Mouse (Mus musculus) left cerebral cortex, adult 9 months (tissue): ENCODE results near the gene Vav3.

Experiments
- DNase-seq, 2 experiments: peaks; one replicate each; pipeline ENCODE4 v3.0.0; 2022; ENCODE audit warnings: low spot score in 2 of 2

Gene Vav3

DNA sequence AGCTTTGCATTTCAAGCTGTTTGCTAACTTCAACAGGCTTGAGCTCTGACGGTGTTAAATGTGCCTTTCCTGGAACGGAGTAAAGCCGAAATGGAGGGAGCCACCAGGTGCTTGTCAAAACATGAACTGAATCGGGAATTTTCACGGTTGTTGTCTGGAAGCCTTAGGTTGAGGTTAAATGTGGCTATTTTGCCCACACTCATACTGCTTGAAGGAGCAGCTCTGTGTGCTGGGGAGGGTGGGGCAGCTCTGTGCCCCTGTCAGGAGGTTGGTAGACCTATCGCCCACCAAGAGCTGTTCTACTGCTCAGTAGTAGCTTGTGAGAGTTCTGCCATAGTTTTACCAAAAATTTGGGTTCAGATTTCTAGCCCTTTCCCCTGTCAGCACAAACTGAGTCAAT lies 233.7 kb downstream of the Vav3 start:
- DNase-seq = no peak

GRCm38 (mm10) chr3:109578347-109578746 lies 237.9 kb downstream of the Vav3 start:
- no peak for DNase-seq

- no peak for DNase-seq
Observed at GRCm38 (mm10) chr3:109578983-109579382, 238.5 kb downstream of the Vav3 start.

DNA sequence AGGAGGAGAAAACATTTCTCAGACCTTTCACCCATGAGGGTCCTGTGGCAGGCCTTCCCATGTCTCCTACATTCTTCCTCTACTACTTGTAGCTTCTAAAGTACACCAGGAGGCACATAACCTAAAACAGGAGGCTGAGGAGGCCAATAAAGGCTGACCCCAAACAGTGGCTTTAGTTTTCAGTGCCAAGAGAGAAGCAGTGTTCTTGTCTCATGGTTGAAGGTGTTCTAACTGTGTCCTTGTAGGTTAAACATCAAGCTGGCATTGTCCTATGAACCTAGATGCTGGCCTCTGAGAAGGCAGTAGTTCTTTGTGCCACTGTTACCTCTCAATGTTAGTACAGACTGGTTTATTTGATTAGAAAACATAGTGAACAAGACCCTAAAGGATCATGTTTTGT lies 245.5 kb downstream of the Vav3 start:
- DNase-seq = no peak

DNA sequence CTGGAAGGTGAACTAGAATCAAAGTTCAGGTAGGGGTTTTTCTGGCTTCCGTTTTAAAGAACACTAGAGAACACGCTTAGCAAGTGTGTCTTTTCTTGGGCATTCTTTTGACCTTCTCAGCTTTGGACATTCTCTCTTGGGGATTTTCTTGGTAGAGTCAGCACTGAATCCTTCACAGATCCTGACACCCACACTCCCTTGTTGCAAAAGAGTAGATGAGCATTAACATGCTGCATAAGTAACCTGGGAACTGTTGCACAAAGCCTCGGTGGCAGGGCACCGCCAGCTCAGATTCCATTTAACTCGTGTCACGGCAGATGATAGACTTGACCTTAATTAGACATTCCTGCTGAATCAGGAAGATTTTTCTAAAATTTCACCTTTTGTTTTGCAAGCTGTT lies 252.5 kb downstream of the Vav3 start:
- no peak for DNase-seq

DNA sequence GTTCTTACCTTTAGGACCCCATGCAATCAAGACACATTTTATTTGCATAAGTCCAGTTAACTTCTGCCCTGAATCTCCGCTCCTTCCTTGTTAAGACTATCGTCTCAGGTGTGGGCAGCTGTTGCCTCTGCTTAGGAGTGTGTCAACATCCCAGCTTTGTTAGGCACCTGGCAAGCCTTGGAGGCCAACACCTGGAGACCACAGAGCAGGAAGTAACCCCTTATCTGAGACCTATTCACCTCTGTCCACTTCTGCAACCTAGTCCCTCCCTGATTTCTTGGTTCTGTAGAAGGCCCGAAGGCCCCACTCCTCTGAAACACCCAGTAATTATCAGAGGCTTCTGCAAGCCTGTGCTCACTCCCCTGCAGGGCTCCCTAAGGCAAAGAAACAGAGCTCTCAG lies 255.6 kb downstream of the Vav3 start:
- DNase-seq = no peak

DNA sequence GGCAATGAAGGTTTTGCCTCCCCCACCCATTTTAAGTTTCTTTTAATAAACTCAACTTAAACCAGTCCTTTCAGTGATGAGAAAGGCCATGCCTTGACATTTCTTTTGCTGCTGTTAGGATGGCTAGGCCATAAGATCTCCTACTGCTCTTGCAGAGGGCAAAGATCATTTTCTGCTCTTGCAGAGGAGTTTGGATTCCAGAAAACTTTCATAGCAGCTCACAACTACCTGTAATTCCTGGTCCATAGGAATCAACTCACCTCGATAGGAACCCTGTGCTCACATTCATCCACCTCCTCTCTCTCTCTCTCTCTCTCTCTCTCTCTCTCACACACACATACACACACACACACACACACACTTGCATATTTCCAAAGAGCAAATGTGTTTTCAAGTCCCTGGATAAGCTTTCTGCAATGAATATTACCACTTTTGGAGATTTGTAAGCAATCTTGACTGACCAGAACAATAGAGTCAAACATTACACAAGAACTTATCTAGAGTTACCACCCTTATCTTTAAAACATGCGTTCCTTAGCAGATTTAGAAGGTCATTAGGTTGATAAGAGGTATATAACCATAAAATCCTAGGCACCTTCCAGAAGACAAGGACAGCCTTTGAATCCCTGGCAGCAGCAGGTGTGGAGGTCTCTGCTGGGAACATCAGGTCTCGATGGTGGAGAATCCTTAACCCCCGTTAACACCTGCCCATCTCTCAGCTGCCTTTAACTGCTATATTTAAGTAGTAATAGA lies 260.4 kb downstream of the Vav3 start:
- DNase-seq = no peak

- DNase-seq = no peak
Observed at GRCm38 (mm10) chr3:109602753-109603152, 262.3 kb downstream of the Vav3 start.

DNA sequence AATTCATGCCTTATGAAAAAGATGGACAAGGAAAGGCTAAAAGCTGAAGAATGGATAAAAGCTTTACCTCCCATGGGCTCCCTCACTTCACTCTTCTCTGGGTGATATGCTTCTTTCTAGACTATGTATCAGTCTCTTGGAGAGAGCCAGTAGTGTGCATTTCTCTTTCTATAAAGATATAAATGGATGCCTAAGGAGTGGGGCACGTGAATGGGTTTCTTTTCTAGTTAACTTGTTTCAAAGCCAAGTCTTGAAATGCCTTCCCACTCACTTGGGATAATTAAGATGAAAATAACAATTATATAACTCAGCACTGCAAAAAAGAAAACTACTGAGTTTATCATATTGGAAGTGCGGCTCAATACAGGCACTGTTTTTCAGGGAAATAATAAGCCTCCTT lies 265.7 kb downstream of the Vav3 start:
- DNase-seq = no peak

- DNase-seq = no peak
Observed at GRCm38 (mm10) chr3:109621721-109622120, 281.3 kb downstream of the Vav3 start.

DNA sequence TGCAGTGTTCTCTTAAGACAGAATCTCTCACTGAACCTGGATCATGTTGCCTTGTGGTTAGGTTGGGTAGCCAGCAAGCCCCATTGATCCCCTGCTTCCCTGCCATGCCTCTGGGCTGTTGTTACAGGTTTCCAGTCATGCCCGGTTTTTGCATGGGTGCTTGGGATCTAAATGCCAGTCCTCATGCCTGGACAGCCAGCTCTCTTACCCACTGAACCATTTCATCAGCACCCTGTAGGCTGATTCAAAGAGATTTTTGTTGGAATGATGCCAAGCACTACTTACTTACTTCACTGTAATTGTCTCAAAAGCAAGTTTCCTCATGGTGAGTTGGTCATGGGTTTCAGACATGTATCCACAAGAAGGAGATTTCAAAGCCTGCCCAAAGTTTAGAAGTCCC lies 281.9 kb downstream of the Vav3 start:
- DNase-seq = no peak

GRCm38 (mm10) chr3:109622816-109623215 lies 282.4 kb downstream of the Vav3 start:
- DNase-seq = no peak

GRCm38 (mm10) chr3:109623770-109624169 lies 283.3 kb downstream of the Vav3 start:
- no peak for DNase-seq

- DNase-seq = no peak
Observed at GRCm38 (mm10) chr3:109636045-109636444, 295.6 kb downstream of the Vav3 start.

DNA sequence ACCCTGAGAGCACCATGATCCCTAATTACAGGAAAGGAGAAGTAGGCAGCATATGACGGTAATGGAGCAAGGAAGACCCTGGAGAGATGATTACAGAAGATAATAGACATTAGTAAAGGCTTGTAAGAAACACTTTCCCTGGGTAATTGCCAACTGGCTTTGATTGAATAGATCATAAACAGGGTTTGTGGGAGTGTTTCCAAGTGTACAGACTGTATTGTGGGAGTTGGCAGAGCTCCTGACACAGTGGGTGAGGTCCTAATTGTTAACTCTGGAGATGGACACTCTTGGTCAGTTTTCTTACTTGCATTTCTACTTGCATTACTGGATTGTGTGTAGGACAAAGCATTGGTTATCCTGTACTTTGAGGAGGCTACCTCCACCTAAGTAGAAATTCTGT lies 298.9 kb downstream of the Vav3 start:
- no peak for DNase-seq

GRCm38 (mm10) chr3:109640796-109641195 lies 300.3 kb downstream of the Vav3 start:
- DNase-seq = no peak

DNA sequence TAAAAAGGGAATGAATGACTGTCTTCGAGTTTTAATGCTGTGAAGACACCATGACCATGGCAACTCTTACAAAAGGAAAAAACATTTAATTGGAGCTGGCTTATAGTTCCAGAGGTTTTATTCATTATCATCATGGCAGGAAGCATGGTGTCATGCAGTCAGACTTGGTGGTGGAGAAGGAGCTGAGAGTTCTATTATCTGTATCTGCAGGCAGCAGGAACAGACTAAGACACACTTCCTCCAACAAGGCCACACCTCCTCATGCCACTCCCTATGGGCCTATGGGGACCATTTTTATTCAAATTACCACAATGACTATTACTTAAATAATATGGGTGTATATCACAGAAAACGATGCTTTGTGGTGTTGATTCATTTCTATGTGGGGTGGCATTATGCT lies 307.8 kb downstream of the Vav3 start:
- no peak for DNase-seq

DNA sequence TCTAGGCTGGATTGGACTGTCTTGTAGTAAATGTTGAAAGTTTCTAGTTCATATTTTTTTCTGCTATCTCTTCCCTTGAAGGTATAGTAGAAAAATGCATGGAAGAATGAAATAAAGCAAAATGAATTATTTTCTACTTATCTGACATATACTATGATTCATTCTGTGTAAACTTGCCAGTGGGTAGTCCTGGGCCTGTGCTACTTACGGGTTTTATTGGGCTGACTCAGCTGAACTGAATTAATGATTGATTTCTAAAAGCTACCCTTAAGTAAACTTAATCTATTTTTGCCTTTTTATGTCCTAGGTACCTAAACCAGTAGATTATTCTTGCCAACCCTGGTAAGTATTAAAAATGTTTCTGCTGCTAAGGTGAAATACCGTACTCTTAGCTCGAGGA lies 311.0 kb downstream of the Vav3 start:
- DNase-seq = no peak

GRCm38 (mm10) chr3:109652860-109653631 lies 312.6 kb downstream of the Vav3 start:
- DNase-seq = no peak

- DNase-seq = no peak
Observed at GRCm38 (mm10) chr3:109654386-109654785, 313.9 kb downstream of the Vav3 start.

- peak in 1 of 2 experiments; percentile 24 for DNase-seq
Observed at GRCm38 (mm10) chr3:109671716-109672115, 331.3 kb downstream of the Vav3 start.

- DNase-seq = no peak
Observed at GRCm38 (mm10) chr3:109672925-109673324, 332.5 kb downstream of the Vav3 start.

GRCm38 (mm10) chr3:109680281-109680680 lies 339.8 kb downstream of the Vav3 start:
- no peak for DNase-seq
